Mouse (Mus musculus) large intestine, adult 2 months (tissue): ENCODE data around the gene Nhlh2. TPM values are rescaled to one million over a fixed set of nuclear protein-coding genes. Genes with fewer than 3 reads are reported as not detected.

Experiments
- DNase-seq: peaks from one replicate; pipeline ENCODE4 v3.0.0-alpha.2; 2012; ENCODE audit warnings: low read depth, low spot score
- WGBS: fragments of 180-500 bp; shearing (Covaris S2); methylation state at CpG from one replicate; pipeline ENCODE4 v1.1.7; 2018; 5-methylcytosine and 5-hydroxymethylcytosine counted together
- polyA plus RNA-seq: library from polyadenylated mRNA; depleted of rRNA; stranded (reverse); fragments of >200 nt; gene quantifications from 2 replicates; pipeline ENCODE4 v1.2.3, GENCODE M21; 2012

Gene Nhlh2
- polyA plus RNA-seq, 1 experiment = 0.05 TPM

- 6% methylated on average over 30 of the region's 31 CpGs for WGBS
- no peak for DNase-seq
Measured at GRCm38 (mm10) chr3:102023337-102023736, 13.5 kb downstream of the Nhlh2 start.

GRCm38 (mm10) chr3:102023829-102024228 is 14.0 kb downstream of the Nhlh2 start:
- 37% methylated on average over 5 of the region's 5 CpGs for WGBS

GRCm38 (mm10) chr3:102024981-102025451 is 15.1 kb downstream of the Nhlh2 start:
- DNase-seq = no peak
- WGBS = 61% methylated on average over 9 of the region's 9 CpGs

More at GRCm38 (mm10) chr3:102023829-102024228, 14.0 kb downstream of the Nhlh2 start:
- no peak for DNase-seq

GRCm38 (mm10) chr3:102025659-102026058 is 15.8 kb downstream of the Nhlh2 start:
- 39% methylated on average over 5 of the region's 5 CpGs for WGBS
- DNase-seq = no peak

GRCm38 (mm10) chr3:102027880-102028279 is 18.0 kb downstream of the Nhlh2 start:
- DNase-seq = peak; percentile 2
- WGBS = 62% methylated on average over 6 of the region's 6 CpGs

GRCm38 (mm10) chr3:102037806-102038205 is 27.9 kb downstream of the Nhlh2 start:
- no peak for DNase-seq
- WGBS = 88% methylated on average over 5 of the region's 5 CpGs

DNA sequence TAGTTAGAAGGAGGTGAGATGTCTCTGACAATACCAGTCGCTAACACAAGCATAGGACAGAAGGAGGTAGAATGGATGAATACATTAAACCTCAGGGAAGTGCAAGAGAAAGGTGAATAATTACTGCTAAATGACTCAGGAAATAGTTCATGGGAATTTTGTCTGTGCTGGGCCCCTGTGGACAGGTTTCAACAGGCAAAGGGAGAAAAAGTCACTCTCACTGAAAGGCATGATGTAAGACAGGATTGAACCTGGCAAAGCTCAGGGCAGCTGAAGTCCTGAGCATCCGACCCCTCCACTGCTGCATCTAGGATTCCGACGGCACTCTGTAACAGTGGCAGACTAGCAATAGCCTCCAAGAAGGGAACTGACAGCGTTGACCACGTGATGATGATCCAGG is 28.7 kb downstream of the Nhlh2 start:
- 76% methylated on average over 6 of the region's 6 CpGs for WGBS

GRCm38 (mm10) chr3:102041632-102042031 is 31.8 kb downstream of the Nhlh2 start:
- WGBS = 84% methylated on average over 4 of the region's 4 CpGs
- no peak for DNase-seq

More for the DNA sequence above, 28.7 kb downstream of the Nhlh2 start:
- no peak for DNase-seq

DNA sequence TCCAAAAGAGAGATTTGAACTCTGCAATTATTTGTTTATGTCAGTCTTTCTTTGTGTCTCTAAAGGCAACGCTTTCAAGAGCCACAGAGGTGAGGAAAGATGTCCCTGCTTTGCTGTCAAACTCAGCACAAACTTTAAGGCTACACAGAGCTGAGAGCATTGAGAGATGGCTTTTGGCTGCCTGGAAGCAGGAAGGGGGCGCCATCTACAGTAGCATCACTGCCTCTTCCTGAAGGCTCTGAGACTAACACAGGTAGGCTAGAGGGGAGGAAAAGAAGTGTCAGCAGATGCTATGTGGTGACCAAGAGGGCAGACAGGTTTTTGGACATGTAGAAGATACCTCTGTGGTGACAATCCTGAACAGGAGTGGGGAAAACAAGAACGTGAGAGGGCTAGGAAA is 35.2 kb downstream of the Nhlh2 start:
- WGBS = 32% methylated on average over 3 of the region's 3 CpGs
- DNase-seq = no peak

DNA sequence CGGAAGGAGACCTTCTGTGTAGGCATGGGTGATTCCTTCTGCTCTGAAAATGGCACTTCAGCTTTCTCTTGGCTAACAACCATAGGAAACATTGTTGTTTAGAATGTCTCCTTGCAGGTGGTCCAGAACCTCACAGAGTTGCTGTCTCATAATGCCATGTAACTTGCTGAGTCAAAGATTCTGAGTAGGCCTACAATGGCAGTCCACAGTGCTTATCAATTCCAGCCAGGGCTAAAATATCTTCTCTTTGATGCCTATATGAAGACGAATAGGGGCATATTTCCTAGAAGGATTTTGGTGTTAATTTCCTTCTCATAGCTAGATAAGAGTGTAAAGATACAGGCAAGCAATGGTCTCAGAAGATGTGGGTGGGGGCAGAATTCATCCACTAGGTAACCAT is 37.7 kb downstream of the Nhlh2 start:
- no peak for DNase-seq
- WGBS = 92% methylated on average over 2 of the region's 2 CpGs

- DNase-seq = no peak
- 85% methylated on average over 14 of the region's 14 CpGs for WGBS
Measured at GRCm38 (mm10) chr3:102049207-102050104, 39.6 kb downstream of the Nhlh2 start.

DNA sequence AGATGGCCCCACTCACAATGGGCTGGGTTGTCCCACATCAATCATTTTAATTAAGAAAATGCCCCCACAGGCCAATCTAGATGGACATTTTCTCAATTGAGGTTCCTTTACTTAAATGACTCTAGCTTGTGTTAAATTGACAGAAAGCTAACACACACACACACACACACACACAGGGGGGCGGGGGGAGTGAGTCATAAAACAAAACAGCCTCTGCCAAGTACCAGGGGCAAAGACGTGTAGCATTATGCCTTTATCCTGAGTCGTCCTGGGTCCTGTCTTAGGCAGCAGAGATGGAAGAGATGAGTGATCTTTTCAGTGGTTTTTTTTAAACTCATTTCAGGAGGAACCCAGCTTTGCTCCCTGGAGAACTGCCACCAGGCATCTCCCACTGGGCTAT is 42.2 kb downstream of the Nhlh2 start:
- no peak for DNase-seq
- 27% methylated on average over 3 of the region's 3 CpGs for WGBS

- 64% methylated on average over 8 of the region's 8 CpGs for WGBS
- no peak for DNase-seq
Measured at GRCm38 (mm10) chr3:102053293-102053692, 43.4 kb downstream of the Nhlh2 start.

- WGBS = 86% methylated on average over 4 of the region's 4 CpGs
- DNase-seq = no peak
Measured at GRCm38 (mm10) chr3:102055878-102056277, 46.0 kb downstream of the Nhlh2 start.

DNA sequence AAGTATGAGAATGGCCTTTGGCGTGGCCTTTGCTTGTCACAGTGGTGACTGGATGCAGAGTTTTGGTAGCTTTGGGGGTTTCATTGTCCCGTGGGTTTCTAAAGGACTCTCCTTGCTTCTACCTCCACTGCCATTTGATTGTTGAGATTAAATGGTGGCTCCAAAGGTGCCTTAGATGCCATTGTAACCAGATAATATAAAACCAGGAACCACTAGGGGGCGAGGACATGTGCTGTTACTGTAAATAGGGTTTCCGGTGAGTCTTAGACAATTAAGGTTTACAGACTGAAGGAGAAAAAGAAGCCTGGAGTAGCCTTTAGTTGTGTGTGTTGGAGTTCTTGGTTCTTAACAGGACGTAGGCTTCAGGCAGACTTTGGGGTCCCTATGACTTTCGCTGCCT is 50.2 kb downstream of the Nhlh2 start:
- 74% methylated on average over 6 of the region's 6 CpGs for WGBS

GRCm38 (mm10) chr3:102061923-102062670 is 52.2 kb downstream of the Nhlh2 start:
- WGBS = 46% methylated on average over 14 of the region's 14 CpGs
- DNase-seq = no peak

More for the DNA sequence above, 50.2 kb downstream of the Nhlh2 start:
- no peak for DNase-seq

DNA sequence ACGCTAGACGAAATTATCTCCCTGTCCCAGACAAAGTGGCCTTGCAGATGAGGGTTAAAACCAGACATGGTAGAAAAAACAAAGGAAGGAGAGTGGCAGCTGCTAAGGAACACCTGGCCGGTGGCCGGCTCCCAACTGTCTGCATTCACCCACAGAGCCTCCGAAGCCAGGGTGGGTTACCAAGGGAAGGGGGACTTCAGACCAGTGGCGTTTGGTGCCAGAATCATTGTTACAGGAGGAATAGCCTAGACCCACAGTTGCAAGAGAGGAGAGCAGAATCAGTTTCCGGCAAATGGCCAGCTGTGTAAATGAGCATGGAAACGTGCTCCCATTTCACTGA is 52.8 kb downstream of the Nhlh2 start:
- WGBS = 26% methylated on average over 8 of the region's 8 CpGs
- no peak for DNase-seq

DNA sequence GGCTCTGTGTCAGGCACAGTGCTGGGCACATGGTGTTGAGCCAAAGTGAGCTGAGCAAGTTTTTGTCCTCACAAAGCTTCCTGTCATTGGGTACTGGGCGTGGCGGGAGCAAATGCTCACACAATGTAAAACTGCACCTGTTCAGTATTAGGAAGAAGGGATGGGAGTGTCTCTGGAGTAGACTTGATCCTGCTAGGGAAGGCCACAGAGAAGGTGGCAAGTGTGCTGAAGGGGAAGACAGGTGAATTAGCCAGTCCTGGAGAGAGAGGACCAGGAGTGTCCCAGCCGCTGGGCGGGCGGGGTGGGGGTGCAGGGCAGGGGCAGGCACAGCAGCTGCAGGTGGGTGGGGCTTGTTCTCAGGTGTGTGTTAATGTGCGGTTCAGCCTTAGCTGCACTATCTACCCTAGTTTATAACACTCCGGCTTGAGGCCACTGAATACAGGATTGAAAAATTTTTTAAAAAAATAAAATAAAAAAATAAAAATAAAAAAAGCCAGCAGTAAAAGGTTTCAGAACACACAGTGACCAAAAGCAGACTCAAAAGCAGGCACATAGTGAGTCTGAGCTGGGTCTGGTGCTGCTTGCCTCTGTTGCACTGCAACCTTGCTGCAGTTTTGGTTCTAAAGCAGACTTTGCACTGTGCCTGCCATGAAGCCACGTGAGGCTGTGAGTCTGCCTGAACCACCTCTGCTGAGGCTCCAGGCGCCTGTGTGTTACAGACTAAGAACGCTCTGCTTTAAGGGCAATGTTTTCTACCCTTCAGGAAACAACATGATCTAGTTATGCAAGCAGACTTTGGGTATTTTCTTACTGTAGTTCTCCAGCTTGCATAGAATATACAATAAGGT is 53.6 kb downstream of the Nhlh2 start:
- no peak for DNase-seq
- 40% methylated on average over 10 of the region's 10 CpGs for WGBS

GRCm38 (mm10) chr3:102064566-102064965 is 54.7 kb downstream of the Nhlh2 start:
- DNase-seq = no peak
- 69% methylated on average over 6 of the region's 6 CpGs for WGBS
